Mouse (Mus musculus): ENCODE results near the gene Gimd1. TPM values are rescaled to one million over a fixed set of nuclear protein-coding genes. Genes with fewer than 3 reads are reported as not detected.

The Gimd1 gene
- polyA plus RNA-seq, 1 experiment from 2014 or later: not detected

- WGBS: 90% methylated on average over 5 of the region's 5 CpGs
- no peaks in the 10 kb centered on the region for H3K4me1 ChIP-seq
- H3K27me3 ChIP-seq (ENCODE audit: low read depth, poor library complexity, severe bottlenecking): no peaks in the 10 kb centered on the region
- no peak overlapping the region for H3K4me3 ChIP-seq
- no peak for DNase-seq (ENCODE audit: low spot score)
- H3K36me3 ChIP-seq: no peaks in the 10 kb centered on the region; the same call in 1 of the 2 replicates
- H3K27ac ChIP-seq: no peak overlapping the region
- H3K9me3 ChIP-seq (replicated peaks): no peaks in the 10 kb centered on the region
Observed at GRCm38 (mm10) chr3:132650191-132650590, 20.6 kb downstream of the Gimd1 start.

GRCm38 (mm10) chr3:132651776-132652175, 22.2 kb downstream of the Gimd1 start:
- H3K4me1 ChIP-seq: no peaks in the 10 kb centered on the region
- 89% methylated on average over 3 of the region's 3 CpGs for WGBS
- H3K9me3 ChIP-seq (replicated peaks): no peaks in the 10 kb centered on the region
- no peak overlapping the region for H3K4me3 ChIP-seq
- no peak overlapping the region for H3K27ac ChIP-seq
- no peaks in the 10 kb centered on the region for H3K27me3 ChIP-seq (ENCODE audit: low read depth, poor library complexity, severe bottlenecking)
- DNase-seq (ENCODE audit: low spot score): no peak
- H3K36me3 ChIP-seq: no peaks in the 10 kb centered on the region; the same call in 1 of the 2 replicates

GRCm38 (mm10) chr3:132653959-132654358, 24.3 kb downstream of the Gimd1 start:
- no peak for DNase-seq (ENCODE audit: low spot score)
- H3K4me1 ChIP-seq: no peaks in the 10 kb centered on the region
- no peaks in the 10 kb centered on the region for H3K9me3 ChIP-seq (replicated peaks)
- 88% methylated on average over 7 of the region's 7 CpGs for WGBS
- no peak overlapping the region for H3K27ac ChIP-seq
- H3K4me3 ChIP-seq: no peak overlapping the region
- peaks cover 7% of the 10 kb centered on the region for H3K36me3 ChIP-seq
- no peaks in the 10 kb centered on the region for H3K27me3 ChIP-seq (ENCODE audit: low read depth, poor library complexity, severe bottlenecking)

- H3K4me1 ChIP-seq: no peaks in the 10 kb centered on the region
- no peaks in the 10 kb centered on the region for H3K9me3 ChIP-seq (replicated peaks)
- H3K4me3 ChIP-seq: no peak overlapping the region
- no peaks in the 10 kb centered on the region for H3K27me3 ChIP-seq (ENCODE audit: low read depth, poor library complexity, severe bottlenecking)
- no peak for DNase-seq (ENCODE audit: low spot score)
- 94% methylated on average over 2 of the region's 2 CpGs for WGBS
- peaks cover 26% of the 10 kb centered on the region for H3K36me3 ChIP-seq
- H3K27ac ChIP-seq: no peak overlapping the region
Observed at GRCm38 (mm10) chr3:132655955-132656354, 26.3 kb downstream of the Gimd1 start.

- WGBS: 84% methylated on average over 2 of the region's 2 CpGs
- Histone ChIP-seq H3K36me3 (peaks cover 37% of the 10 kb centered on the region), H3K27me3 (ENCODE audit: low read depth, poor library complexity, severe bottlenecking) (no peaks in the 10 kb centered on the region), H3K4me1 (peaks cover 2% of the 10 kb centered on the region), H3K4me3 (no peak overlapping the region), H3K9me3 (replicated peaks) (no peaks in the 10 kb centered on the region), H3K27ac (no peak overlapping the region)
- no peak for DNase-seq (ENCODE audit: low spot score)
Observed at GRCm38 (mm10) chr3:132677494-132677893, 47.9 kb downstream of the Gimd1 start.

- H3K36me3 ChIP-seq: peaks cover 10% of the 10 kb centered on the region
- no peaks in the 10 kb centered on the region for H3K9me3 ChIP-seq (replicated peaks)
- peak within 1 kb of the TSS; percentile 100 for H3K27ac ChIP-seq
- H3K27me3 ChIP-seq (ENCODE audit: low read depth, poor library complexity, severe bottlenecking): no peaks in the 10 kb centered on the region
- peak; percentile 95 for DNase-seq (ENCODE audit: low spot score)
- H3K4me1 ChIP-seq: peaks cover 15% of the 10 kb centered on the region
- under 1% methylated on average over 42 of the region's 42 CpGs for WGBS
- H3K4me3 ChIP-seq: peak within 1 kb of the TSS; percentile 85
Observed at GRCm38 (mm10) chr3:132683447-132684230, 54.0 kb downstream of the Gimd1 start, which contains the start of gene Tbck. Gene Tbck, plus strand, starts transcription at chr3:132684144.

GRCm38 (mm10) chr3:132684231-132684928, 54.8 kb downstream of the Gimd1 start, which contains the start of gene Aimp1:
Gene Aimp1, minus strand, starts transcription at chr3:132684370.
- DNase-seq (ENCODE audit: low spot score): no peak
- Histone ChIP-seq H3K4me1 (peaks cover 15% of the 10 kb centered on the region), H3K27me3 (ENCODE audit: low read depth, poor library complexity, severe bottlenecking) (no peaks in the 10 kb centered on the region), H3K9me3 (replicated peaks) (no peaks in the 10 kb centered on the region), H3K4me3 (peak within 1 kb of the TSS; percentile 85), H3K27ac (peak within 1 kb of the TSS; percentile 100), H3K36me3 (peaks cover 13% of the 10 kb centered on the region)
- WGBS: 3% methylated on average over 27 of the region's 27 CpGs

Other genes with a start within 250 kb of the Gimd1 start
- 17.0 and 23.1 TPM in 2 replicates for gene Tbck, start 54.3 kb downstream of the Gimd1 start, polyA plus RNA-seq (2016; fragmentation: Nextera tagmentation; extraction: Ambion mirVana)
- 75.8 and 83.1 TPM in 2 replicates for gene Aimp1, start 54.5 kb downstream of the Gimd1 start, polyA plus RNA-seq (2016; fragmentation: Nextera tagmentation; extraction: Ambion mirVana)

Data from limb, embryonic 10.5 days (tissue).